Mouse (Mus musculus): Measurements from ENCODE around the gene Cox19.

DNA sequence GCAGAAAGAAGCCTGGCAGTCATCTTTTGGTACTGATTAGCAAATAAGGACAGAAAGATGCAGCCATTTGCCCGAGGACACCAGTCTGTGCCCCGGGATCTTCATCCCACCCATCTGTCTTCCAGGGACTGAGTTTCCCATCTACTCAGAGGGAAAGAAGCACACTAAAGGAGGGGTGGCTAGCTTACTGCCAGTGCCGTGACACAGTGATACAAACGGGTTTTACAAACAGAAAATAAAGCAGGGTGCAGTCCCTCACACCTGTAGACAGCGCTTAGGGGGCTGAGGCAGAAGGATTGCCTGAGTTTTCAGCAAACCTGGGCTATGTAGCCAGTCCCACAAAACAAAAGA is 5.9 kb downstream of the Cox19 start:
- TF ChIP-seq CTCF (IDR thresholded peaks at IDR 0.05; ENCODE audit: borderline replicate concordance, insufficient read depth, low read length) (no peak), POLR2A (IDR thresholded peaks at IDR 0.05; ENCODE audit: low read depth, low read length) (no peak)
